Mouse (Mus musculus) left cerebral cortex, postnatal 25 days (tissue): Measurements from ENCODE around the gene Bahd1. TPM values are rescaled to one million over a fixed set of nuclear protein-coding genes. Genes with fewer than 3 reads are reported as not detected.

ENCODE experiments used
- DNase-seq, 2 experiments: peaks; one replicate each; pipeline ENCODE4 v3.0.0; 2022; ENCODE audit warnings: low spot score in 2 of 2, mixed read lengths in 1 of 2
- intact Hi-C: fragments of 180-260 bp; cut with DNase I; formaldehyde crosslinking; loops from one replicate; pipeline ENCODE4 v1.15.1; 2025
- total RNA-seq, 2 experiments: library from RNA; stranded (reverse); gene quantifications; 2 replicates each; pipeline ENCODE4 v1.2.3; 2021

Bahd1 gene
- total RNA-seq, result 10 to 100 TPM; 38.8 to 41.9 TPM

DNA sequence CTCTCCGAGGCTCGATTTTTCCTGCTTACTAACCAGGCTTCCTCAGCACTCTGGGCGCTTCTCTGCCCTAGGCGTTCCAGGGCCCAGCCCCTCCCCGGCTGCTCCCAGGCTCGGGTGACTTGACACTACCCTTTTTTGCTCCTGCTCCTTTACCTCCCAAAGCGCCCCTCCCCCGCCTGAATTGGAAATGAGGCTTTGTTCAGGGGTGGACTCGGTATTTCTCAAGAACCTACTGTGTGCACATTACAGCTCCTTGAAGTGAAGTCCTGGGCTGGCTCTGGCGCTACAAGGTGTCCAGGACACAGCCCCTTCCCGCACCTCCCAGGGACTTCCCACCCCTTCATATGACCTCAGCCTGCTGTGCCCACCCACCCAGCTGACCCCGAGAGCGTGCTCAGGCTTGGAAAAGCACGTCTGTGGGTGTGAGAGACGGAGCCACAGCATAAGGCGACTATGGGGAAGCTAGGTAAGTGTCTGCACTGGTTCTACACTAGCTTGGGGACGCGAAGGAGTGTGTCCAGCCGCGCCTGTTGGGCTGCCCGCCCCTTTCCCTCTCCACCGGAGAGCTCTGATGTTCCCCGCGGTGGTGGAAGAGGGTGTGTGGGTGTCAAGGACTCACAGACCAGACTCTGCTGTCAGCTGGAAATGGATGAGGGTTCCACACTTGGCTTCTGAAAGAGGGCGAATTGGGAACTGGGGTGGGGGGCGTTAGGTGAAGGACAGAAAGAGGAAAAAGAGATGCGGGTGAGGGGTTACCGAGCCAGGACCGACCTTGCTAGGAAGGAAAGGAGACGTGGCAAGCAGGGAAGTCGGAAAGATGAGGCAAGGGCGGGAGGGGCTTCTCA is at the start of gene Bahd1:
TSS of gene Bahd1 (plus strand) at position 397 of the 845 bp plus-strand sequence.
- intact Hi-C loops, result no loop called here
- peak; percentile 35 to 63 for DNase-seq

DNA sequence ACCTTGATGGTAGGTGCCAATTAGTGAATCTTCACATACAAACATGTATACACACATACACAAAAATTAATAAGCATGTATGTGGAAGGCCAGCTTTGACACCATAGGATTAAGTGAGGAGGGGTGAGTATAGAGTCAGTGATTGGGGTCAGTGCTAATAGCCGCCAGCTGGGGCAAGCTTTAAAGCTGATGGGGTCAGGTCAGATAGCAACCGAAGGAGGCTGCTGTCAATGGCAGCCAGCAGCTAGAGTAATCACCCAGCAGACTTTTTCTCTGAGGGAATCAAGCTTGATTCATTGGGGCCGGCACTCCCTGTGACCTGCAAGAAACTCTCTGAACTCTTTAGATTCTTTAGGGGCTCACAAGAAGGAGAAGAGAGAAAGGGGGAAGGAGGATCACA is 48.4 kb upstream of the Bahd1 start:
- DNase-seq, result no peak
- intact Hi-C loops, result no loop called here

DNA sequence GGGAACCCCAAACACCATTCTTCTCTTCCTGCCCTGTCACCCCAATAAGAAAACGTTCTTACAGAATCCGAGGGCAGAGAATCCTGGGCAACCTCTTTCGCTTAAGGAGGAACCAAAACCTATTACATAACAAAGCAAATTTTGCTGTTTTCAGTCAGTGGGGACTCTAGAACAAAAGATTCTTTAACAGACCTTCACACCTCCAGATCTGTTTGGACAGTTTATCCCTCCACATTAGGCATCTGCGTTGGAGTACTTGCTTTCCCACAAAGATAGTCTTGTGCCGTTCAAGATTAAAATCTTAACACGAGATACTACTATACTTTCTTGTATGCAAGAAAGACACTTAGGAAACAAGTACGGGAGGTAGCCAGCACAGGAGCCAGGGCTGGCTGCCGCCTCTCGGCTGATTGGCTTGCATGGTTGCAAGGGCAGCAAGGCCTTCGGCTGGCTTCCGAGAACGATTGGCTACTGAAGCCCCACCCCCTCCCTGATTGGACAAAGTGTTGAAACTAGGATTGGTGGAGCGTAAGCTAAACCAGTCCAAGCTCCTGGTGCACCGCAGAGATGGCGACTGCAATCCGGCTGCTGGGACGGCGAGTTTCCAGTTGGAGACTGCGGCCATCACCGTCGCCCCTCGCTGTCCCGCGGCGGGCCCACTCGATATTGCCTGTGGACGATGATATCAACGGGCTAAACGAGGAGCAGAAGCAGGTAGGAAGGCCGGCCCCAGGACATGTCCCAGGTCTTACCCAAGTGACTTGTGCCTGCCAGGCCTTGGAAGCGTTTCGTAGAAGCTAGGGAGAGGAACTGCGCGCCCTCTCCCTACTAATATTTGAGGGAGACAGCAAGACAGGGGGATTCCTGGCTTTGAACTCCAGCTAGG is 38.5 kb upstream of the Bahd1 start, which contains the start of gene Ivd:
TSS of gene Ivd (plus strand) at position 501 of the 886 bp plus-strand sequence.
- intact Hi-C loops, result loop anchor here (5.0 kb wide), 1 partner anchor 49 kb away; the partner anchor contains the start of gene Knstrn
- DNase-seq, result peak; percentile 89 to 98

DNA sequence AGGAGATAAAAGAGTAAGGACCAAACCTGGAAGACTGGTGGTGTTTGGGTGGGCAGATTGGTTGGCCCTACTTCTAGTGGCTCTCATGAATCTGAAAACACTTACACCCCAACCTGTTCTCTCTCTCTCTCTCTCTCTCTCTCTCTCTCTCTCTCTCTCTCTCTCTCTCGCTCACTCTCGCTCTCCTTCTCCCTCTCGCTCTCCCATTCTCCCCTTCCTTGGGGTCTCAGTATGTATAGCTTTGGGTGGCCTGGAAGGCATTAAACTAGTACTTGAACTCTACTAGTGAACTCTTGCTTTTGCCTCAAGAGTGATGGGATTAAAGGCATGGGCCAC is 37.9 kb upstream of the Bahd1 start:
- no peak for DNase-seq
- intact Hi-C loops, result loop anchor here (5.0 kb wide), 1 partner anchor 50 kb away; the partner anchor contains the start of gene Knstrn

DNA sequence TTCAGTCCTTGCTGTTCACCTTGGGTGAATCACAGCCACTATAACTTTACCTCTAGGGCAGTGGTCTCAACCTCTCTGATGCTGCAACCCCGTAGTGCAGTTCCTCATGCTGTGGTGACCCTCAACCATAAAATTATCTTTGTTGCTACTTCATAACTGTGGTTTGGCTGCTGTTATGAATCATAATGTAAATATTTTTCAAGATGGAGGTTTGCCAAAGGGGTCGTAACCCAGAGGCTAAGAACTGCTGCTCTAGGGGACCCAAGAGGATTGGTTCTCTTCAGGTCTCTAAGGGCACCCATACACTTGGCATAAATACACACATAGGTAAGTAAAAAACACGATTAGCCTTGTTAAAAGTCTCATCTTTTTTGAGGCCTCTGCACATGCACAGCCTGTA is 29.6 kb upstream of the Bahd1 start:
- intact Hi-C loops, result no loop called here
- DNase-seq, result no peak

DNA sequence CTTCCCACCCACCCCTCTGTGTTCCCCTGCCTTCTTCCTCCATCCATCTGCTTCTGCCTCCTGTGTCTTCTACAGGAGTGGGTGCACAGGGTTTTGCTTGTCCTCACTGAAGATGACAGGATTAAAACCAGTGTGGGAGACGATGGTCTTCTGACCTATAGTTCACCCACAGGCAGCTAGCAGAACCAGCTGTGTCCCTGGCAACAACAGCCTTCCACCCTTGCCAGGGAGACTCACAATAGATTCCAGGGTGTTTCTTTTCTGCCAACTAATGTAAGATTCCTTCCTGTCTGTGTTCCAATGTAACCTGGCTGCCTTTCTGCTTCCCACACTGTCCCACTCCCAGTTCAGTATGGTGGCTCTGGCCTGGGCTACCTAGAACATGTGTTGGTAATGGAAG is 29.1 kb upstream of the Bahd1 start:
- DNase-seq, result peak in 1 of 2 experiments; percentile 9
- intact Hi-C loops, result no loop called here

DNA sequence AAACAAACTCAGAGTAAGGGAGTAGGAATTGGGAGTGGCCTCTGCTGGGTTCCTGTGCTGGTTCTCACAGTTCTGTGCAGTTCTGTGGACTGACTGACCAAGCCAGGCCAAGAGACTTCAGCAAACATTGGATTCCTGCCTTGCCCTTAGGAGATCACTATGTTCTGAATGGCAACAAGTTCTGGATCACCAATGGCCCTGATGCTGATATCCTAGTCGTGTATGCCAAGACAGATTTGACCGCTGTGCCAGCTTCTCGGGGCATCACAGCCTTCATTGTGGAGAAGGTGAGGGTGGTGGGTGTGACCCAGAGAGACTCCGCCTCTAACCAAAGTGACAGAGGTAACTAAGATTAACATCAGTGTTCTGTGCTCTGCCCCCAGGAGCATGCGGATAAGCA is 27.2 kb upstream of the Bahd1 start:
- intact Hi-C loops, result no loop called here
- DNase-seq, result no peak

DNA sequence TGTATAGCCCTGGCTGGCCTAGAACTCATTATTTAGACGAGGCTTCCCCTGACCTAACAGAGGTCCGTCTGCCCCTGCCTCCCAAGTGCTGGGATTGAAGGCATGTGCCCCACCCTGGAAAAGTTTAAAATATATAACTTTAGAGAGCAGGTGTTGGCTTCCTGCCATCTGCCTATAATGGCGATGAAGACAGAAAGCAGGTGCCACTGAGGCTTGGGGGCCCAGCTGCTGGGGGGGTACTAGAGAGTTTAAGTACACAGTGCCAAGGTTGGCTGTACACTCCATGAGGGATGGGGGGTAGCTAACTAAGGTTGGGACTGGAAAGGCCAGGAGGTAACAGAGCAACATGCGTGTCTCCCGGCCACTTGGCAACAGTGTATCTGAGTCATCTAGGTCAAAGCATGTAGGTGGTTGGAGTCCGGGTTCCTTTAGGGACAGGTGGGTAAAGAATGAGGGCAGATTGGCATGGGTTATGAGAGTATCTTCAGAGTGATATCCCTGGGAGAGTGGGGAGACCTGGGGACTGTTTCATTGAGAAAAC is 26.2 kb upstream of the Bahd1 start:
- DNase-seq, result no peak
- intact Hi-C loops, result no loop called here

DNA sequence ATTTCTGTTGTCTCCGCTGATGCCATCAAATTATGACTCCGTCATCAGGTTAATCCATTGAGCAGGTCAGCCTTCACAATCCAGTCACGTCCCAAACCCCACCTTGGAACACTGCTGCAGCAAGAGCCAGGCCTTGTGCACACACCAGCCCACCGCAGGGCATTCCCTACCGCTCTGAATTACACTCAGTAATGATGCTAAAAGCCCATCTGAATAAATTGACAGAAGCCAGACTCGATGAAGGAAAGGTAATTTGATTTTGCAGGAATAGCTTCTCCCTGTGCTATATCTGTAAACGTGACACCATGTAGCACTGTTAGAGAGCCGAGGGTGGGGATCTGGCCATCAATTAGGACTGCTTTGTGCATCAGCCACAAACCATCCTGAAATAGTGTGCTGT is 24.9 kb upstream of the Bahd1 start:
- DNase-seq, result no peak
- intact Hi-C loops, result no loop called here

DNA sequence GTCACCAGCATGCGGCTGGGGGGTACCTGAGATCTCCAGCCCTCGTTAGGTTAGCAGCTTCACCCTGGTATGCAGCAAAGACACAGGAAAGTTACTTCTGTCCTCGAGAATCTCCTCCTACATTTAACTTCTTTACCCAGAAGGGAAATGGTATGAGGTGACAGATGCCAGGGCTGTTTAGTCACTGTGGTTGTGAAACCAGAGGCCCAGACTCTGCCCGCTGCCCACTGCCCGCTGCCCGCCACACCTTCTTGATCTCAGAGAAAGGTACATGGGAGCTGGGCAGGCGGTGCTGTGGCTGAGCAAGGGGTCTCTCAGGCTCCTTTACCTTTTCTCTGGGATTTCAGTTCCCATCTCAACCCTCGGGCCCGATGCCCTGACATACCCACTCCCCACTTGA is 23.7 kb upstream of the Bahd1 start:
- intact Hi-C loops, result no loop called here
- no peak for DNase-seq

DNA sequence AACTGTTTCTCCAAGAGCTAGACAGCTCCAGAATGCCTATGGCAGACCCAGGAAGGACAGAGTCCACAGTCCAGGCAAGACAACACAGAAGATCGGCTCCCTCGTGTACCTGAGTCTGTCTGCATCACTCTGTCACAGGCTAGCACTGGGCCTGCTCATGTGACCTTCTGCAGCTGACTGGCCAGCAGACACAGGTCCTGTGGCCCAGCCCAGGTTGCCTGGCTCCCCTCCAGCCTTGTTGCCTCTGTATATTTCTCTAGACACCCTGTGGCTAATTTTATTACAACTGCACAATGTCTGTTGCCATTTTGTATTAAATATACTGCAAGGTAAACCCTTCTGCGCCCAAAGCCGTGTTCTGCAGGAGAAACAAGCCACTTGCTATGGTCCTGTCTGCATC is 19.2 kb upstream of the Bahd1 start:
- intact Hi-C loops, result loop anchor here (5.0 to 10.0 kb wide), 2 partner anchors 394 to 616 kb away; no protein-coding TSS in a partner anchor
- no peak for DNase-seq

DNA sequence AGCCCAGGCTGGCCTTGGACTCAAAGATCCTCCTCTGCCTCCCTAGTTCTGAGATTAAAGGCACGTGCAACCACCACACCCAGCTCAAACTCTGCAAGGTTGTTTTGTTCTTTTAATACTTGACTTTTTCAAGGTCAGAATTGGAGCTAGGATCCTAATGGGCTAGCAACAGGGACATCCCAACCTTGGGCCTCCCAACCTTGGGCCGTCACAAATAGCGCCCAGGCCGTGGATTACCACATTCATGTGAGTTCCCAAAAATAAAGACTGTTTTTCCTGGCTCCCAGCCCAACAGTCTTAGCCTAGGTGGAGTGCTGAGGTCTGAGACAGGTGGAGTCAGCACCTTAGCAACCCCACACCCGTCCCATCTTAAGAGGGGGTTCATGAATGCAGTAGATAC is 18.2 kb upstream of the Bahd1 start:
- no peak for DNase-seq
- intact Hi-C loops, result loop anchor here (2.0 to 10.0 kb wide), 6 partner anchors 119 to 617 kb away; partner anchors contain the start of genes Ccdc9b and Inafm2

DNA sequence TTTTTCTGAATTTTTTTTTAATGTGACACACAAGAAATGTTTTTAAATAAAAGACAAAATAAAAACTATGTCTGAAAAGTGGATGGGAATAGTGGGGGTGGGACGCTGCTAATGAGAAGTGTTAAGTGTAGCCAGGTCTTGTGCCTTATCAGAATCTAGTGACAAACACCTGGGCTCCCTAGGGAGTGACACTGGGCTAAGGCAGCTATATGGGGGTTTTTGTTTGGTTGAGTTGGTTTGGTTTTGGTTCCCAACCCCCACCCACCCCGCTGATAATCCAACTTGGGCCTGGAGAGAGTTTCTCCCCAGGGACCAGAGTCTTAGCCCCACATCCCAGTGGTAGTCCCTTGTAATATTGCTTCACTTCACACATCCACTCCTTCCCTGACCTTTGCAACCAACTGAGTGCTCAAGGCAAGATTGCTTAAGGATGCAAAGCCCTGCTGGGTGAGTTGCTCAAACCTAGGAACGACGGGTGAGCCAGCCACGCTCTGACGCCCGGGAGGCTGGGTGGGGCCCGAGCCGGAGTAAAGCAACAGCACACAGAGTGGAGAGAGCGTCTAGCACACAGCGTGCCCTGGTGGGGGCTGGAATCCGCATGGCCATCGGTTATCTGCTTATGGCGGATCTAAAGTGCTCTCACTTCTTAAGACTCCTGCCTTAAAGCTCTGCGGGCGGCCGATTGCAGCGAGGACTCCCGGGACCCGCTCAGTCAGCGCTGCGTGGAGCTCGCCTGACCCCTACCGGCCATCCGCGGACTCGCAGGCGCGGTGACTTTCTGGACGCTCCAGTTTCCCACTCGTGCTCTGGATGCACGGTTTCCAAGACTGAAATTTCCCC is 17.1 kb upstream of the Bahd1 start:
- peak; percentile 87 to 89 for DNase-seq
- intact Hi-C loops, result loop anchor here (1.0 to 10.0 kb wide), 7 partner anchors 93 to 618 kb away; partner anchors contain the start of genes Ccdc9b and Inafm2

DNA sequence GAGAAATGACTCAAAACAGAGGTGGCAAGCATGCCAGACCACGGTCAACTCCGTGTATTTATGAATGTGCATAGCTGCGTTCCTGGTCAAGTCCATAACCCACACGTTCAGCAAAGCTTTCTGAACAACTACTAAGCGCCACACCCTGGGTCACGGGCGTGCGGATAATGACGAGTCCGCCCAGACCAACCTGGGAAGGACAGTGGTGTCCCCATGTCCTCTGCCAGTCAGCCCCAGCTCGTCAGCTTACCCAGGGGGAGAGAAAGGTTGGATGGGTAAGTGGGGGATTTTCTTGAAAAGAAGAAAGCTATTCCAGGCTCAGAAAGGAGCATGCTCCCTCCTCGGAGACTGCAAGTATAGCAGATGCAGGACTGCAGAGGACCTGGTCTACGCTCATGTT is 12.7 kb upstream of the Bahd1 start:
- intact Hi-C loops, result loop anchor here (10.0 kb wide), 1 partner anchor 623 kb away; no protein-coding TSS in a partner anchor
- no peak for DNase-seq

DNA sequence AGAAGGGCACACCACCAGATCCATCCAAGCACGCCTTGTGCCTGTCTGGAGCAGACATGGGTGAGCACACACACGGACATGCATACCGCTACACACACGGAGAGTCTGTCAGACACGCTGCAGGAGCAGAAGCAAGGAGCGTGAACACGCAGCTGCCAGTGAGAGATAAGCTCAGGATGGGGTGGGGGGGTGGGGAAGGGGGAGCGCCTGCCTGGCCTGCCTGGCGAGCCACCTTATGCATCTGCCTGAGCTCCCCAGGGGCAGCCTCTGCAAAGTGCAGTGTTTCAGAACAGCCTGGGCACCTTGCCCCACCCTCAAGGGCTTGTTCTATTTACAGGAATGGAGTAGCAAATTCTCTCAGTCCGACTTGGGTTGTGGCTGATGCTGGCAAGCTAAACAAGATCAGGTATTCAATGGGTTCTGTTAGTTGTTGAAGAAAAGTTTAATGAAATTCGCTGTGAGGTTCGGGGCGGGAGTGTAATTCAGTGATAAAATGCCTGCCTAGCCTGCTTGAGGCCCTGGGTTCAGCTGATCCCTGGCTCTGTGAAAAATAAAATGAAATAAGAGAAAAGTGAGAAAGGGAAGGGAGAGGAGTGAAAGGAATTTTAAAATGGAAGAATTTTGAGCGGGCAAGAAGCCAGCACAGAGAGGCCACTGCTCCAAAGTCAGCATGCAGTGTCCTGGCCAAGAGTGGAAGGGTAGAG is 12.2 kb upstream of the Bahd1 start:
- intact Hi-C loops, result loop anchor here (10.0 kb wide), 1 partner anchor 623 kb away; no protein-coding TSS in a partner anchor
- DNase-seq, result no peak

DNA sequence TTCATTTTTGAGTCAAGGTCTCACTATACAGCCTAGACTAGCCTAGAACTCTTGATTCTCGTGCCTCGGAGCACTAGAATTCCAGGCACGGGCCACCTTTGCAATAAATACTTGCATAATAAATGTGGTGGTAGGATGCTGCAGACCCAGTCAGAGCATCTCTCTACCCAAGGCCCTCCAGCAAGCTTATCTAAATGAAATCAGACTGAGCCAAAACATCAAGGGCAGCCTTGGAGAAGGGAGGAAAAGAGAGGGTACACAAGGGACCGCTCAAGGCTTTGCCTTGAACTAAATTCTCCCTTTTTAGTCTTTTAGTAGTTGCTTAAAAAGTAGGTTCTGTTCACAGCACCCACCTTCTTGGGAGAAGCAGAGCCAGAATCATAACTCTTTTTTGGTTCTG is 9.0 kb upstream of the Bahd1 start:
- intact Hi-C loops, result no loop called here

DNA sequence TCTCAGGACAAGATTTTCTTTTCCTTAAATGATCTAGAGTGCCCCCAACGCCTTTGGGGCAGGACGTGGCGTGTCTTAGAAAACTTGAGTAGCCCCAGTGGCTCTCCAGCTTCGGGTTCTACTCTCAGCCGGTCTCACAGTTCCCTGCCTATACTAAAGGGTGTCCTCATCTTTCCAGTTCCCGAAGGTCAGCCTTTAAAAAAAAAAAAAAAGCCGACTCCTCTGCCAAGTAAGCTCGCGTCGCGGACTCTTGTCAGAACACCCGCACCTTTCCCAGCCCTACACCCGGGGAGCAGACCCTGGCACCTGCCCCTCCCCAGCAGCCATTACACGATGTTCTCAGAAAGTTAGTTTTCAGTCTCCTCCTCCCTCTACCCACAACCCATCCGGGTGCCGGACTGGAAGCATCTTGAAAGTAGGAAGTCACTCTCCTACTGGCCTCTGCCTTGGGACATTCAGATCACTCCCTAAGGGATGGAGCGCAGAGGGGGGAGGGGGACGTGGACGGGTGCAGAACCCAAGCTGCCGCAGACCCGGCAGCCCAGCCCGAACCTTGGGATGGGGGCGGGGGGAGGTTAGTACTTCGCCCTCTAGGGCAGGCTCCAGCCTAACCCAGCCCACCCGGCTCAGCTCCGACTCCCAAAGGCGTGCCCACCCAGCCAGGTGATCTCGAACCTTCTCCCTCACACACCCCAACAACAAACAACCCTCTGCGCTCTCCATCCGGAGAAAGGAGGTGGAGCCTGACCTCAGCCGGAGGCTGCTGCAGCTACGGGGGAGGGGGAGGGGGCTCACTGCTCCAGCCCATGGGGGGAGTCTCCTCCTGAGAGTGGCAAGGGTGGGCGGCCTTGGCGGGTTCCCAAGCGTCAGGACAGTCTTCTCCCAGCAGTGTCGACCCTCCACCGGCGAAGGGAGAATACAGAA is 3.9 kb upstream of the Bahd1 start:
- intact Hi-C loops, result loop anchor here (2.0 kb wide), 1 partner anchor 79 kb away; no protein-coding TSS in a partner anchor
- DNase-seq, result no peak

More for the DNA sequence above, 9.0 kb upstream of the Bahd1 start:
- no peak for DNase-seq
